Mouse (Mus musculus): Measurements from ENCODE around the gene Unc13a. TPM values are rescaled to one million over a fixed set of nuclear protein-coding genes. Genes with fewer than 3 reads are reported as not detected.
A peak's percentile ranks its signal among the peaks of the same experiment; 100 is the strongest.

The Unc13a gene
- total and polyA plus RNA-seq, 3 experiments: 4.6 to 7.3 (median 5.2) TPM

DNA sequence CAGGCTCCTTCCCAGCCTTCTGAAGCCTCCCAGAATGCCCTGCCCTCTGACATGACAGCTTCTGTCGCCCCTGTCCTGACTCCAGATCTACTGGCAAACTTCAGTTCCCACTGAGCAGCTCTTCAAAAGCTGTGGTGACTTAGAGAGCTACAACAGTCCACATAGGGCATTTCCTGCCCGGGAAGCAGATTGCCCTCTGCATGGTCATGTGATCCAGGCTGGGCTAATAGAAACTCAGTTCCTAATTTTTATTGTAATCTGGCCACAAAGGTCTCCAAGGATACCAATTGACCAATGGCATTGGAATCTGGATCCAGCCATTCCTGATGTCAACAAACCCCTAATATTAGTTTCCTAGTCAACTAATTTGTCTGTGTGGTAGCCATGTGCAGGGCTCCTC is 39.7 kb downstream of the Unc13a start:
- TF ChIP-seq CTCF (IDR thresholded peaks at IDR 0.05; ENCODE audit: low read depth, low read length): no peak
- peaks cover 54% of the 10 kb centered on the region for H3K4me1 ChIP-seq (ENCODE audit: insufficient read depth, low read depth, low read length)
- ATAC-seq (ENCODE audit: extremely low read depth, insufficient number of reproducible peaks, low FRiP score, poor library complexity, severe bottlenecking) (no peak), DNase-seq (ENCODE audit: low spot score) (no peak)
- peaks cover 13% of the 10 kb centered on the region for H3K9me3 ChIP-seq (replicated peaks)
- H3K36me3 ChIP-seq (replicated peaks): peaks cover 20% of the 10 kb centered on the region
- peaks cover 63% of the 10 kb centered on the region for H3K27me3 ChIP-seq (ENCODE audit: insufficient read depth, low read length)
- H3K4me3 ChIP-seq (ENCODE audit: low read depth, low read length): no peak overlapping the region

DNA sequence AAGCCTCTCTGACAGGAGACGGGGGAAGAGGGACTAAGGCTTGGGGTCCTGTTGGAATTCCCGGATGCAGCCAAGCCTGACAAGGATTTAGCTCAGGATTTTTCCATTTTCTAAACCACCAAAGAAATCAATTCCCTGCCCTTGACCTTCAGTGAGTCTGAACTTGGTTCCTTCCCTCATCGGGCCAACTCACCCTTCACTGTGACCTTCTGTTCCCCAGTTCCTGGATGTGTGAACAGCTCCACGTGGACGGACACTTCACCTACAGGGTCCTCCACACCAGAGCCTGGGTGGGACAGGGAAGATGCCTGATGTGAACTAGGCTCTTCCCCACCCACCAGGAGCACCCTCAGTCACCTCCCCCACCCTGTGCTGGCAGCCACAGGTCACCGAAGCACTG is 40.8 kb downstream of the Unc13a start:
- DNase-seq (ENCODE audit: low spot score): no peak
- Histone ChIP-seq H3K4me1 (ENCODE audit: insufficient read depth, low read depth, low read length) (peaks cover 54% of the 10 kb centered on the region), H3K9me3 (replicated peaks) (peaks cover 13% of the 10 kb centered on the region), H3K36me3 (replicated peaks) (peaks cover 30% of the 10 kb centered on the region), H3K4me3 (ENCODE audit: low read depth, low read length) (no peak overlapping the region), H3K27me3 (ENCODE audit: insufficient read depth, low read length) (peaks cover 52% of the 10 kb centered on the region)
- ATAC-seq (ENCODE audit: extremely low read depth, insufficient number of reproducible peaks, low FRiP score, poor library complexity, severe bottlenecking): no peak
- TF ChIP-seq TAL1 (conservative IDR thresholded peaks at IDR 0.05; ENCODE audit: low read depth, low read length) (no peak), GATA1 (IDR thresholded peaks at IDR 0.05; ENCODE audit: borderline replicate concordance, low read length) (no peak), POLR2AphosphoS5 (IDR thresholded peaks at IDR 0.05; ENCODE audit: insufficient replicate concordance, low read depth, low read length) (no peak), CTCF (IDR thresholded peaks at IDR 0.05; ENCODE audit: low read depth, low read length) (no peak), GATA2 (IDR thresholded peaks at IDR 0.05; ENCODE audit: borderline replicate concordance, low read depth, low read length) (no peak)

- peaks cover 43% of the 10 kb centered on the region for H3K27me3 ChIP-seq (ENCODE audit: insufficient read depth, low read length)
- H3K36me3 ChIP-seq (replicated peaks): peaks cover 40% of the 10 kb centered on the region
- H3K9me3 ChIP-seq (replicated peaks): peaks cover 13% of the 10 kb centered on the region
- DNase-seq (ENCODE audit: low spot score): no peak
- H3K4me3 ChIP-seq (ENCODE audit: low read depth, low read length): peak overlapping the region; percentile 18; the same call in 1 of the 2 replicates
- no peak for TF ChIP-seq POLR2AphosphoS5 (IDR thresholded peaks at IDR 0.05; ENCODE audit: insufficient replicate concordance, low read depth, low read length)
- TF ChIP-seq GATA1 (IDR thresholded peaks at IDR 0.05; ENCODE audit: borderline replicate concordance, low read length): no peak
- TF ChIP-seq TAL1 (conservative IDR thresholded peaks at IDR 0.05; ENCODE audit: low read depth, low read length): no peak
- TF ChIP-seq CTCF (IDR thresholded peaks at IDR 0.05; ENCODE audit: low read depth, low read length): no peak
- no peak for TF ChIP-seq GATA2 (IDR thresholded peaks at IDR 0.05; ENCODE audit: borderline replicate concordance, low read depth, low read length)
- peaks cover 54% of the 10 kb centered on the region for H3K4me1 ChIP-seq (ENCODE audit: insufficient read depth, low read depth, low read length)
- ATAC-seq (ENCODE audit: extremely low read depth, insufficient number of reproducible peaks, low FRiP score, poor library complexity, severe bottlenecking): no peak
Observed at GRCm38 (mm10) chr8:71629781-71630212, 41.8 kb downstream of the Unc13a start.

DNA sequence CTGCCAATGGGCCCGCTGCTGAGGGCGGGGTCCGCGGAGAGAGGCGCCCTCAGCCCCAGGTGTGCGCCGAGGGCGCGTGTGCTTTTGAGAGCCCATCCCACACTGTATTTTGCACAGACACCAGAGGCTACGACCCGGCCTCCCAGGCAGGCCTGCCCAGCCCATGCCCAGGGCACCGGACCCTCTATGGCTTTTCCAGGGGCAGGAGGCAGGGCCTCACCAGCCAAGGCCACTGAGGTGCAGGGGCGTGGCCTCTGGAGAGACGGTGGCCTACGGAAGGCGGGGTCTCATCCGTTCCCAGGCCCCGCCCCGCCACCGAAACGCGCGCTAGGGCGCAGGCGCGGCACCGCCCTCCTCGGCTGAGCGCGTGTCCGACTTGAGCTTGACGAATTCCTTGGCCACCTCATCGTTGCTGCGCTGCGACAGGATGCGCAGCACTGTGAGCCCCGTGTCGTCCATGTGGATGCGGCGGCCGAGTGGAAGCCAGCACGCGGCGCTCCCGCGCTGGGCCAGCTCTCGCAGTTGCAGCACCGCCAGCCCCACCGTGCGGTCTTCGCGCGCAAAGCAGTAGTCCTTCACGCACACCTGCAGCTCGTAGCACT is 42.4 kb downstream of the Unc13a start:
- peak; percentile 42 for DNase-seq (ENCODE audit: low spot score)
- no peak for ATAC-seq (ENCODE audit: extremely low read depth, insufficient number of reproducible peaks, low FRiP score, poor library complexity, severe bottlenecking)
- peaks cover 37% of the 10 kb centered on the region for H3K27me3 ChIP-seq (ENCODE audit: insufficient read depth, low read length)
- H3K4me3 ChIP-seq (ENCODE audit: low read depth, low read length): peak overlapping the region; percentile 18; the same call in 1 of the 2 replicates
- peaks cover 48% of the 10 kb centered on the region for H3K4me1 ChIP-seq (ENCODE audit: insufficient read depth, low read depth, low read length)
- TF ChIP-seq GATA2 (IDR thresholded peaks at IDR 0.05; ENCODE audit: borderline replicate concordance, low read depth, low read length) (no peak), TAL1 (conservative IDR thresholded peaks at IDR 0.05; ENCODE audit: low read depth, low read length) (no peak), POLR2AphosphoS5 (IDR thresholded peaks at IDR 0.05; ENCODE audit: insufficient replicate concordance, low read depth, low read length) (no peak), CTCF (IDR thresholded peaks at IDR 0.05; ENCODE audit: low read depth, low read length) (no peak), GATA1 (IDR thresholded peaks at IDR 0.05; ENCODE audit: borderline replicate concordance, low read length) (no peak)
- peaks cover 46% of the 10 kb centered on the region for H3K36me3 ChIP-seq (replicated peaks)
- peaks cover 13% of the 10 kb centered on the region for H3K9me3 ChIP-seq (replicated peaks)

DNA sequence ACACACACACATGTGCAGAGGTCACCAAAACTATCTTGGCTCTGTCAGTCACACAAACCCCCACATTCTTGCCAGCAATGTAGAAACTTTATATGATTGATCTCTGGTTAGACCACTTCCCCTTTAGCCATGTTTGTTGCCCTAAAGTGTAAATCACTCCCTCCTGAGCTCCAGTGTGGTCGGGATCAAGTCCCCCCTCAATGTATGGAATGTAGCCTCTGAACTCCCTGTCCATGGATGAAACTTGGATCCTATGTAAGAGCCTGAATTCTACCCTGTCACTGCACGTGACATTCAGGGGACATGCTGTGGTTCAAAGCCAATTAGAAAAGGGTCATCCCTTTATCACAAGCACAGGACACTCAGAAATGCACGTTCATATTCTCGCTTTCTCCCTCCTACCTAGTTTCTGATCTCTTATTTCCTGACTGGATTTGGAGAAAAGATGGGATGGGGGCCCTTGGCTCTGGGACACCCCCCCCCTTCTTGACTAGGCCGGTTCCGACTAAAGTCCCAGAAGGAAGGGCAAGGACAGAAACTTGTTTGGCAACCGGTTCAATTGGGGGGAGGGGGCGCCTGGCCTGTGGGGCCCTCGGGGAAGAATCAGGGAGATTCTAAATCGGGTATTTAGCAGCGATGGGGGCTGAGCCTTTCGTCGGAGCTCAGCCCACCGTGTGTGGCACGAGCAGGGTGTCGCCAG is 43.0 kb downstream of the Unc13a start:
- no peak overlapping the region for H3K4me3 ChIP-seq (ENCODE audit: low read depth, low read length)
- peaks cover 15% of the 10 kb centered on the region for H3K9me3 ChIP-seq (replicated peaks)
- DNase-seq (ENCODE audit: low spot score): no peak
- no peak for TF ChIP-seq GATA1 (IDR thresholded peaks at IDR 0.05; ENCODE audit: borderline replicate concordance, low read length)
- no peak for TF ChIP-seq POLR2AphosphoS5 (IDR thresholded peaks at IDR 0.05; ENCODE audit: insufficient replicate concordance, low read depth, low read length)
- no peak for TF ChIP-seq GATA2 (IDR thresholded peaks at IDR 0.05; ENCODE audit: borderline replicate concordance, low read depth, low read length)
- no peak for TF ChIP-seq TAL1 (conservative IDR thresholded peaks at IDR 0.05; ENCODE audit: low read depth, low read length)
- no peak for TF ChIP-seq CTCF (IDR thresholded peaks at IDR 0.05; ENCODE audit: low read depth, low read length)
- H3K4me1 ChIP-seq (ENCODE audit: insufficient read depth, low read depth, low read length): peaks cover 42% of the 10 kb centered on the region
- H3K36me3 ChIP-seq (replicated peaks): peaks cover 52% of the 10 kb centered on the region
- peaks cover 30% of the 10 kb centered on the region for H3K27me3 ChIP-seq (ENCODE audit: insufficient read depth, low read length)
- ATAC-seq (ENCODE audit: extremely low read depth, insufficient number of reproducible peaks, low FRiP score, poor library complexity, severe bottlenecking): no peak

DNA sequence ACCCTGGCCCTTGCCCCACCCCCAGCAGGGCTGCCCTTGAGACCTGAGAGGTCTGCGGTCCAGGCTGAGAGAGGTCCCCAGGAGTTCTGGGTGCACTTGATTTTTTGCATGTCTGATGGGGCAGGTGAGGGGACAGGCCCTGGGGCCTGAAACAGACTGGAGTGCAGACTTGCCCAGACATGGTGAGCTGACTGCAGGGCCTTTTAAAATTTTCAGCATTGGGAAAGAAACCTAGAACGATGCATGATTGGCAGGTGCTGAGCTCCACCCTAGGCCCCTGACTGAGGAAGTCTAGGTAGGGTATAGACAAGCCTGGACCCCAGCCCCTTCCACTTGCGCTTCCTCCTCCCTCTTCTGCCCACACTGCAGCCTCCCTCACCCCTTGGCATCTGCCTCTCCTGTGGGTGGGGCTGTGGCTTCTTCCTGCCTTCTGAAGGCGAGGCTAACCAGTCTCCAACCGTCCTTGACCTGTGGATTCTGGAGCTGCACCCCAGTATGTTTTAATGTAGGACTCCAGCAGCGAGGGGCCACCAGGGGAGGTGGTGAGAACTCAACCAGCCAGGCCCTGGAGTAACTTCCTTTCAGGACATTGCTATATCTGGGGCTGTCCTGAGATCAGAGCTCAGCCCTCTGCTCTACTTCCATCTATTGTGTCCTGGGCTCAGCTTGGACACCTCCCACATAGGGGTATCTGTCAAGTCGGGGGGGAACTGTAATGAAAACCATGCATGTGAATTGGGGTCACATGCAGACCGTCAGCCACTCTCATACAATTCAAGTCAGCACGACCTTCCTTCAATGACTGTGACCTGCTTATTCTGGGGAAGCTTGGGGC is 44.1 kb downstream of the Unc13a start:
- Histone ChIP-seq H3K36me3 (replicated peaks) (peaks cover 63% of the 10 kb centered on the region), H3K4me3 (ENCODE audit: low read depth, low read length) (no peak overlapping the region), H3K4me1 (ENCODE audit: insufficient read depth, low read depth, low read length) (peaks cover 32% of the 10 kb centered on the region), H3K9me3 (replicated peaks) (peaks cover 26% of the 10 kb centered on the region), H3K27me3 (ENCODE audit: insufficient read depth, low read length) (peaks cover 21% of the 10 kb centered on the region)
- TF ChIP-seq CTCF (IDR thresholded peaks at IDR 0.05; ENCODE audit: low read depth, low read length) (no peak), POLR2AphosphoS5 (IDR thresholded peaks at IDR 0.05; ENCODE audit: insufficient replicate concordance, low read depth, low read length) (no peak), GATA2 (IDR thresholded peaks at IDR 0.05; ENCODE audit: borderline replicate concordance, low read depth, low read length) (no peak), TAL1 (conservative IDR thresholded peaks at IDR 0.05; ENCODE audit: low read depth, low read length) (no peak), GATA1 (IDR thresholded peaks at IDR 0.05; ENCODE audit: borderline replicate concordance, low read length) (no peak)
- no peak for DNase-seq (ENCODE audit: low spot score)
- no peak for ATAC-seq (ENCODE audit: extremely low read depth, insufficient number of reproducible peaks, low FRiP score, poor library complexity, severe bottlenecking)
